Mouse (Mus musculus): ENCODE data around the gene Hnrnpa2b1. TPM values are rescaled to one million over a fixed set of nuclear protein-coding genes. Genes with fewer than 3 reads are reported as not detected.

Hnrnpa2b1 gene
- polyA plus RNA-seq, 1 experiment from 2014 or later, result 2,291 TPM

Other genes starting within 250 kb of the Hnrnpa2b1 start
- 0.96 and 1.4 TPM in 2 replicates for gene Nfe2l3, start 37.2 kb downstream of the Hnrnpa2b1 start, polyA plus RNA-seq (2016; fragmentation: Nextera tagmentation; extraction: Ambion mirVana)
- gene Cbx3, start 466 bp upstream of the Hnrnpa2b1 start, polyA plus RNA-seq (2016; fragmentation: Nextera tagmentation; extraction: Ambion mirVana), result 622 TPM in 2 replicates
- gene Snx10, start 54.0 kb upstream of the Hnrnpa2b1 start, polyA plus RNA-seq (2016; fragmentation: Nextera tagmentation; extraction: Ambion mirVana), result 15.3 and 17.3 TPM in 2 replicates